Mouse (Mus musculus): ENCODE measurements at regions not wholly inside any gene's neighbourhood (a gene's known extent, or its start where the extent isn't known, plus 50 kb on each side); places are given as distances from the start of the nearest gene placed in this dataset.

DNA sequence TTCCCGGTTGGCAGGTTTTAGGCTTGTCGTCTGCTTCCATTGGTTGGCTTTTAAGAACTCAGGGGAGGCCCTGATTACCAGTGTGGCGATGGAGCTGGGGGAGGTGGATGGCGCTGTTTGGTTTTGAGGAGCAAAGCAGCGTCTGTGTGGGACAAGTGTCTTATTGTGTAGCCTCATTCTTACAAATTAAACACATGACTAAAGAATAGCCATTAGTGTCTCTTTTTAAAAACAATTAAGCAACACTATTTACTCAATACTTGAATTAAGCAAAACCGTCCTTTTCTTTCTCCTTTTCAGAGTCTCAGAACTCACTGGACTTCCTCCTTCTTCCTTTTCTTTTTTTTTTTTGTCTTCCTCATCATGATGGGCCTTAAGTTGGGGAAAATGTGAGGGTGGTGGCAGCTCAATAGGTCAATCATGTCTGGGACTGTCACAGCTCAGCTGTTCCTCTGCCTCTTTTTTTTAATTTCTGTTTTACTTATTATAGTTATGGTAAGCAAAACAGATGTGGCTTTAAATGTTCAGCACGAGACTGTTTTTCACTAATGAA lies 89.1 kb downstream of the Kcnrg start:
- no peak for DNase-seq (ENCODE audit: low spot score)

DNA sequence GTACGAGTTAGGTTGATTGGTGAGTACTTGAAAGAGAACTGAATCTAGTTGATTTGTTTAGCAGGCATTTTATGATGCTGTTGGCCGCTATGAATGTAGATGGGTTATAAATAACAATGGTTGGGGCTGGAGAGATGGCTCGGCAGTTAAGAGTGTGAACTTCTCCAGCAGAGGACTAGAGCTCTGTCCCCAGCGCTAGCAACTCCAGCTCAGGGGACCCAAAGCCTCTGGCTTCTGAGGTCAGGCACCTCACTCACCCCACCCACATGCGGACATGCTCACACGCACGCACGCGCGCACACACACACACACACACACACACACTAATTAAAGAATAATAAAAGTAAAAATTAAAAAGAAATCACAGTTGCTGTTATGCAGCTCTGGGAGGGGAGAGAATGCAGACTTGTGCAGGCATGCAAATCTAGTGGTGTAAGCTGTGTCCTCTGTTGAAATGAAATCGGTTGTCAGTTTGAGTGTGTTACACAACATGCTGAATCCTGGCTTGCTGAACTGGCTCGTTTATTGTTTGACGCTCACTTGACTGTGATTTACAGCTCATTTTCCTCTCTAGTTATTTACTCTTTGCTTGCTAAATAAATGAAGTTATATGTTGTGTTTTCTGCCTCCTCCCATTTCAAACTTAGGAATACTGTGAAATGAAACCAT lies 89.8 kb downstream of the Kcnrg start:
- no peak for DNase-seq (ENCODE audit: low spot score)

DNA sequence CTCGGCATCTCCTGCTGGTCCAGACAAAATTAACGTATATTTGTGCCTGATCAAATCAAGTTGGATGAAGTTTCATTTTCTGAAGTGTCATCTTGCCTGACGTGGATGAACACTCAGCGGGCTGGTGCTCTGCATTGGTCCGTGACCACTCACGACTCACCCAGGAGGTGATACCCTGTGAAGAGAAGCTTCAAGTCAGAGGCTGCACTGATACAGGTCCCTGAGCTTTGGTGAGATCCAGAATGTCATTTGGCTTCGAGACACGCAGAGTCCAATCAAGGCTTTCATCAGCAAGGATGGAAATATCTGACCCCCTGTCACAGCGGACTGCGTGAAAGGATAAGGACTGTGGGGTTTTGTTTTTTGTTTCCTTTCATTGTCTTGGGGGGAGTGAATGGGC lies 90.4 kb downstream of the Kcnrg start:
- no peak for DNase-seq (ENCODE audit: low spot score)

DNA sequence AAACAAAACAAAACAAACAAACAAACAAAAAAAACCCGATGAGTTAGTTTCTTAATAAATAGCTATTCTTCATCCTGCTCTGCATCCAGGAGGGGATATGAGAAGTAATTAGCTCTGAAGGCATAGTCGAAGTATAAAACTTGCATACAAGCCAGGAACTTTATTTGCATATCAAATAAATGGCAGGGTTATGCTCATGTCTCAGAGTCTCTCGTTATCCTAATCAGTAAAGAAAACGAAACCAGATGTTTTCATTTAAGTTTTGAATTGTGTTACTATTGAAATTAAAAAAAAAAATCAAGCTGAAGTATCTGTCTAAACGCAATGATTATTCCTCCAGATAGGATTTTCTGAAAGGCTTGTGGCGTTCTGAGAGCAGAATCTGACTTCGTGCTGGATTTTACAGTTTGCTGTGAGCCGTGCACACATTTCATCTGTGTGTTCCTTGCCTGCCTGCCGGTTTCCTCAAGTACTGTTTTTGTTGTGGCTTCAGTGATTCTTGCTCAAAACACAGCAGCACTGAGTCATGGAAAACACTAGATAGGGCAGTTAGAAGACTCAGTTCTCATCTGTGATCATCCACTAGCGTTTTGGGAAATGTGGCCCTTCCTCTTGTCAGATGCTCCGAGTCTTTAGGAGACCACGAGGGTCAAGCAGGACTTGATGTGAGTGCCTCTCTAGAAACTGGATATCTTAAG lies 91.2 kb downstream of the Kcnrg start:
- no peak for DNase-seq (ENCODE audit: low spot score)

DNA sequence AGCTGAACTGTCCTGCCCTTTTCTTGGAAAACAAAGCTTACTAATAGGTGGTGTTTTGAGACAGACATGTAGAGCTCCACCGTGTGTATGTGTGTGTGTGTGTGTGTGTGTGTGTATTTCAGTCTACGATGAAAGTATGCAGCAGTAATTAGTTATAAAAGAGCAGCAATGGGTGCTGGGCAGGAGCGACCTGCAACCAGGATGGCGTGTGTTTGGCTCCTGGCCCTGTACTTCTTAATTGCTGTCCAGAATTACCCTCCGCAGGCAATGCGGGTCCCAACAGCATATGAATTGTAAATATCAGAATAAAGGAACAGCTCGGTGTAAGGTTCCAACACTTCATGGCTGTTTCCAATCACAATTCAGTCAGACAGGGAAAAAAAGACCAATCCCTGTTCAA lies 92.4 kb downstream of the Kcnrg start:
- no peak for DNase-seq (ENCODE audit: low spot score)

DNA sequence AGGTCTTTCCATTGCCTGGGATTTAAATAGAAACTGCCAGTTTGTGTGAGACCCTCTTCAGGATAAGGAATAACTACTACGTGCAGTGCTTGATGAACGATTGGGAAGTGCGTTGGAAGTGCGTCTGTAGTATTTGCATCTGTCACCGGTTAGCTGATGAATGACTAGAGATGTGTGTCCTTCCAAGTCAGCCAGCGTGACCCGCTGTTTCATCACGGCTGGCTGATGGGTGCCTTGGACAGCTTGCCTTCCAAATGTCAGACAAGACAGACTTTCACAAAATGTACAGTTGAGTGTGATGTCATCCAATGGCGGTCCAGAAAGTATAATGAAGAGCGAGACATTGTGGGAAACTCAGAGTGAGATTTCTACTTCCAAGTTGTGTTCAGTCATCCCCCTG lies 93.9 kb downstream of the Kcnrg start:
- no peak for DNase-seq (ENCODE audit: low spot score)

DNA sequence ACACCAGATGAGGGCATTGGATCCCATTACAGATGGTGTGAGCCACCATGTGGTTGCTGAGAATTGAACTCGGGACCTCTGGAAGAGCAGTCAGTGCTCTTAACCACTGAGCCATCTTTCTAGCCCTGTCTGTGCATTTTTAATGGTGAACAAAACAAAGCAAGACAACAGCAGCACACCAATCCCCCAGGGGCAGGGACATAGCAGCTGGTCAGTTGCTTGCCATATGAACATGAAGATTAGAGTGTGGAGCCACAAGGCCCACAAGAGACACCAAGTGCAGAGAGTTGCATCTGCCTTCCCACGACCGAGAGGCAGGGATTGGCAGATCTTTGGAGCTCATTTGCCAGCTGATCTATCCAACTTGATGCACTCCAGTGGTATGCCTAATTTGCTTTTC lies 96.7 kb downstream of the Kcnrg start:
- no peak for DNase-seq (ENCODE audit: low spot score)

DNA sequence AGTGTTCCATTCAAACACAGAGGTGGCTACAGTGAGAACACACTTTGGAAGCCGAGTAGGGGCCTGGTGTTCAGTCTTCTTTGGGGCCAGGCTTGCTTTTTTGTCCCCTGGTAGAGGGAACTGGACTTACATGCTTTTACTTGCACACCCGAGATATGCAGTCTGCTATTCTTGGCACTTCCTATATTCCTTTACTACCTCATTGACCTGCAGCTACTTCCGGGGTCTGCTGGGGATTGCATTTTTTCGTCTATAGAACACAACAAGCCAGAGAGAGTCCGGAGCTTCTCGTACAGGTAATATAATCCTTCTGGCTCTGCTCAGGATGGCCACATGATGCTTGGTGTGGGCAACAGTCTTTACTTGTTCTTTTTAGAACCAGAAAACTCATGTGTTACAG lies 99.7 kb downstream of the Kcnrg start:
- DNase-seq (ENCODE audit: low spot score) = no peak

DNA sequence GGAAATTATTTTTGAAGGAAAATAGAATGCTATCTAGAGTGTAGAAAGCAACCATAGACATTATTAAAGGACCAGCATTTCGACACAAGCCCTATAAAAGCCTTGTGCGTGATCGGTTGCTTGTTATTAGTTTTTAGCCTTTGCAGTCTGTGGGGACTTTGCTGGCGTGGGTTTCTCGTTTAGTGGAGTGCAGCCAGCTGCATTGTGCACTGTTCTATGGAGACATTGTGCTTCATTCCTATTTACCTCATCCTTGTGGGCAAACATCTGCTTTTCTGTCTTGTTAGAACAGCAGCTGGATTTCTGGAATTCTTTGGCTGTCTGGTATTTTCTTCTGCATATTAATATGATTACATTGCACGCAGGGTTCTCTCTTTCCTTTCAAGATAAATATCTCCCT lies 101.1 kb downstream of the Kcnrg start:
- DNase-seq (ENCODE audit: low spot score) = no peak

DNA sequence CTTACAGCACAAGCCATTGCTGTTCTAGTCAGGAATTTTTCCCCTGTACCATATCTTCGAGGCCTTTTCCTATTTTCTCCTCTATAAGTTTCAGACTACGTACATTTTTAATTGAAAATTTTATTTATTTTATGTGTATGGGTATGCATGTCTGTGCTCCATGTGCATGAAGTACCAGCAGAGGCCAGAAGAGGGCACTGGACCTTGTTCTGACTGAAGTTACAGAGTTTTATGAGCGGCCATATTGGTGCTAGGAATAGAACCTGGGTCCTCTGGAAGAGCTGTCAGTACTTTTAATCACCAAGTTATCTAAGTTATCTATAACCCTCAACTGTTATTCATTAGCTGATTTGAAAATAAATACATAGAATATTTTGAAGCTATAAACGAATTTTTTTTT lies 108.5 kb downstream of the Kcnrg start:
- no peak for DNase-seq (ENCODE audit: low spot score)

DNA sequence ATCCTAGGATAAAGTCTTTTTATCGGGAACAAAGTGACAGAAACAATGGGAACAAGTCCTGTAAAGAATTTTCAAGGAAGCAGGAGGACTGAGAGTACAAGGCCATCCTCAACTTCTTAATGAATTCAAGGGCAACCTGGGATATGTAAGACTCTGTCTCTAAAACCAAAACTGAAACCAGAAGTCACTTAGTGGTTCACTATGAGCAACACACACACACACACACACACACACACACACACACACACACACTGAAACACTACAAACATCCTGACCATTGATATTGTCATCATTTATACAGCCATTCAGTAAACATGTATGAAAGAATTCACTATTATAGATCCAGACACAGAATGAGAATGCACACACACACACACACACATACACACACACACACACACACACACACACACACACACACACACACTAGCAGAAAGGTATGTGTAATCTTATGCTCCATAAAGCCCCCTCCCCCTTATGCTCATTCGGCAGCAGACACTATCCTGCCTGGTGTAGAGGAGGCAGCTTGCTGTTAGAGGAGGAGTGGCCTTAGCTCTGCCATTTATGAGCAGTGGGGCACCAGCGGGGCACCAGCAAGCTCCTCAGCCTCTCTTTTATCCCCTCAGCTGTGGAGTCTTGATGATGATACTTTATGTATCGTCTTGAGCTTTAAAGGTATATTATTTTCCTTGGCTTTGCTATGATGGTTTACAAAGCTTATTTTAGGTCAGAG lies 111.3 kb downstream of the Kcnrg start:
- no peak for DNase-seq (ENCODE audit: low spot score)

DNA sequence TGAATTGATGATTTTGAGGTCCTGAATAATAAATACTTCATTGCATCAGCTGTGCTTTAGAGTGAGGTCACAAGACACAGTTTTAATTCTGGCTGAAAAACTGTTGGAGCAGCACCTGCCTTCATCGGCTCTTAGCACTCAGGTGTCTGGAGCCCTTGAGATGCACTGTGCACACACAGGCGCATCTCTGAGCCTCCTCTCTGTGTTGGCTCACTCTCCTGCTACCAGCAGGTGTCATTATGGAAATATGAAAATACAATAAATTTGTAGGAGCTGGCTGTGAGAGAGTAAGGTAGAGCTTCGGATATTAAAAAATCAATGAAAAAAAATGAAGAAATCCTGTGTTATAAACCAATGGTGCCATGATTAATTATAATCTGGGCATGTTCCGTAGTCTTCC lies 114.0 kb downstream of the Kcnrg start:
- no peak for DNase-seq (ENCODE audit: low spot score)

DNA sequence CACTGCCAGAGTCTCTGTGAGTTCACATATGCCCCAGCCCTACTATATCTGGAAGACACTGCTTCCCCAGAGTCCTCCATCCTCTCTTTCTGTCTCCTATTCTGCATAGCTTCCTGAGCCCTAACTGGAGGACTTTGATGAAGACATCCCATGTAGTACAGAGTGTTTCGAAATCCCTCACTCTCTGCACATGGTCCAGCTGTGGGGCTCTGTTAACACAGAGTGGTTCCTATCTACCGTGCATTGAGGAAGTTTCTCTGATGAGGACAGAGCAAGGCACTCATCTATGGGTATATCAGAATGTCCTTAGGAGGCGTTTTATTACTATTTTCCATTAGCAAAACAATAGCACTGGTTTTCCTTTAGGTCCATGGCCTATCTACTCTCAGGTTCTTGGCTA lies 117.7 kb downstream of the Kcnrg start:
- no peak for DNase-seq (ENCODE audit: low spot score)

DNA sequence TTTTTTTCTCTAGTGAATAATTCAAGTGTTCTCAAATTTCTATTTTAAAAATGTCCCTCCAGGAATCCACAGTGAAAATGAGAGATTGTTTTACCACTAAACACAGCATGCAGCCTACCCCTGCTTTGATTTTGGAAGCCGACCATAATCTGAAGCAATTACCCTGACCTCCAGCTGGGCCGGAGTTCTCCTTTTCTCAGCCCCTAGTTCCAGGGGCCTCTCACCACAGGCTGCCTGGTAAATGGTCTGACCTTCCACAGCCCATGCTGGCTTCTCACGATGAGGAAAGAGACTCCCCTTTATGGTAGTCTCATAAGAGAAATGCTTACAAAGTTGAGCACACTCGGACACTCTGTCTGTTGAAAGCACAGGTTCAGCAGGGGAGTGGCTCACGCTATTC lies 121.3 kb downstream of the Kcnrg start:
- DNase-seq (ENCODE audit: low spot score) = no peak

DNA sequence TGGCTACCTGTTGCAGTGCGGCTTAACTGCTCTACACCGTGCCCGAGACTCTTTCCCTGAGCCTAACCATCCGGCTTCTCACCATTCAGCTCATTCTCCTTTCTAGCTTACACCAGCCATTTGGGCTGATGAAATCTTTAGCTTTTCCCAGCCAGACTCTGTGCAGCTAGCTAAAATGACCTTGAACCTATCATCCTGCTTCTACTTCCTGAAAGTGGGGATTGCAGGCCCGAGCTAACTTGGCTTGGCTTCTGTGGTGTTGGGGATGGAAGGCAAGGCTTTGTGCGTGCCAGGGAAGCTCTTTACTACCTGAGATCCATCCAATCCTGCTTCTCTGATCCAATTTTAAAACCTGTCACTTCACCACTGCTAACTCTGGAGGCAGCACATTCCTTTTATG lies 128.3 kb downstream of the Kcnrg start:
- DNase-seq (ENCODE audit: low spot score) = no peak

DNA sequence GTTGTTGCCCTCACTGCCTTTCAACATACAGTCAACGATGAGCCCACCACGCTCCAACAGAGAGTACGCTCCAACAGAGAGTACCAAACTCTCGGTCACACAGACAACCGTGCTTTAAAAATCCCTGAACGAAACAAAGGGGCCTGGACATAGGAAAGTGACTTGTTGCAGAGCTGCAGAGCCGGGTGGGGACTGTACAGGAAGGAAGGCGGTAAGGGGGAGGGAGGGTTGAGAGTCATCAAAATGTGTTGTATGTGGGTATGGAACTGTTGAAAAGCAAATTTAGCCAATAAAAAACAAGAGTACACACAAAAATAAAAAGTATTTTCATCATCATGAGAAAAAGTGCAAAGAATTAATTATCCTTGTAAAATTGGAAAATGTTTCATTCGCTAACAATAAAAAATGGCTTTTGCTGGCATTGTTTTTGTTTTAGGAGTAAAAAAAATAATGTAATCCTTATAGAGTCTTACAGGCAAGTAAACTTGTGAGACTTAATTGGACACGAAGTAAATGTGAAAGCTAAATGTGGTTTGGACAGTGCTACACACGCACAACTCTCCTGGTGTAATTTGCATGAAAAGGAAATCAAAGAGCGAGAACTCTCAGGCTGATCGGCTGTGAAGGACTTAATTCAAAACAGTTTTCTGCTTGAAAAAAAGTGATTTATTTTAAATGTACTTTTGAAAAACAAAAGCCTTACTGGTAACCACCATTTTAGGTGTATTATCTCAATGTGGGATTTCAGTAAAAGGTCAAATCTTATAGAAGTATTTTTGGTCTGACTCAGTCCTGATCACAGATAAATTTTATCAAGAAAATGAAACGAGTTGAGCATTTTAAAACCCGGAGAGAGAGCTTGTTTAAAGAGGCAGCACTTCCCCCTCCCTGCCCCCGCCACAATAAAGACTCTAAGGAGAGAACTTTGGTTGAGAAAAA lies 129.4 kb downstream of the Kcnrg start:
- no peak for DNase-seq (ENCODE audit: low spot score)

DNA sequence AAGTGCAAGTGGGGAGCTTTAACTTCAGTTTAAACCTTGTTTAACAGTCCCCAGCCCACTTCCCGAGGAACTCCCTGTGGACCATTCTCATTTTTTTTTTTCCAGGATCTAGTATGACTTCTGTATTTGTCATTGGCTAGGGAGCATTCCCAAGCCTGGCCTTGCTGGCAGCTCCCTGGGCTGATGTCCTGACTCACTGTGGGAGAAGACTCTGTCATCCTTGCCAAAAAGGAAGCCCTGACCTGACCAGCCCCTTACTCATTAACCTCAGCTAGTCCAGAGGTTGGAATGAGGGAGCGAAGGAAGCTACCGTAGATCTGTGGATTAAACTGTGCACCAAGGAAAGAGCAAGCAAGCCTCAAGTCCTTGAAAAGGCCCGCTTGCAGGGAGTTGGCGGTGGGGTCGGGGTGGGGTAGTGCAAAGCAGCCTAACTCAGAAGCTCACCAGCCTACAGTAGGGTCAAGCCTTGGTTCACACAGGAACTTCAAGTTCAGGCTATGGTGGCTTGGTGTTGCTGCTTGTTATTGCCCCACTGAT lies 130.3 kb downstream of the Kcnrg start:
- DNase-seq (ENCODE audit: low spot score) = no peak

DNA sequence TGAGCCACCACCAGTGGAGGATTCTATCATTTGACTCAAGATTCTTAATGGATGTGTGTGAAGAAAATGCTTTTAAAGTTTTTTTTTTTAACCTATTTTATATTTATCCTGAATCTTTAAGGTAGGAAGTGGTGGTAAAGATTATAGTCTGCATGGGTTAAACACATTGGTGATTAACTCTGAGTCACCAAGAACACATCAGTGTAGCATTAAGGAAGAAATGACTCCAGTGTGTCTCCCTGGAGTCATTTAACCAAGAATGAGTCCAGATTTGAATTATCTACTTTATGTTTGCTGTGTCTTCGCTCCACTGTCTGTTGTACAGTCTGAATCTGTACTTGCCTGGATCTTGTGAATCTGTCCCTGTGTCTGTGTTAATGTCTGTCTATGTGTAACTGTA lies 132.2 kb downstream of the Kcnrg start:
- no peak for DNase-seq (ENCODE audit: low spot score)

DNA sequence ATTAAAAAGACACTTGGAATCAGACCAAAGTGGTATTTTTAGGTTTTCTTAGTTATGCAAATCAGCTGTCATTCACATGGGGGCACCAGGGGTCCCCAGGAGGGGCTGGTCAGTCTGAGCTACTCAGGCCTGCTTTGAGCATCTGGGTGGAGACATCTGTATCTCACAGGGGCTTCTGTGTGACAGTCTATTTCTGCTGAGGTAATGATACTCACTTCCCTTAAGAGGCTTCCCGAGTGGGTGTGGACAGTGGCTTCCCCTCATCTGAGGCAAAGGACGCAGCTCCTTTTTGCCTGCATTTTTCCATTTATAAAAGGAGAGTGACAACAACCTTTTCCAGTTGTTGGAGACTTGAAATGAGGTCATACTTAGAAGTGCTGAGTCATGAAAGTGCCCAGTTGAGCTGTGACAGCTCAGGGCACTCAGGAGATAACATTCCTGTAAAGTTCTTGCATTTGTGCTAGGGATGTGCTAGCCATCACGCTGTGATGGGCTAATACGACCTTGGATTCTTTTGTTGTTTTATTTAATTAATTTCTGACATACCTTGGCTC lies 136.7 kb downstream of the Kcnrg start:
- DNase-seq (ENCODE audit: low spot score) = peak; percentile 16

DNA sequence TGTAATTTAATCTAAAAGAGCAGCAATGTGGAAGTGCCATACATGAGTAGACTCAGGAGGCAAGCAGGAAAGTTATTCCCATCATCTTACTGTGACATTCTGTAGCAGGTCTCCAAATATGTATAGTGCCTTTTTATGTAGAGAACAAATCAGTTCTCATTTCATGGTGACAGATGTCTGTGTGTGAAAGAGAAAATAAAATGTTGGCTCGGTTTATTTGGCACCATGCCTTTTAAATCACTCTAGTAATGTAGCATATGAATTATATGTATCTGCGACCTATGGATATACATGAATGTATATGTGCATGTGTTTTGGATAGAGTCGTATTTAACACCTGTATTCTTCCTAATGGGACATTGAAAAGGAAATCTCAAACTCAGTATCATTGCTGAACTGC lies 146.2 kb downstream of the Kcnrg start:
- DNase-seq (ENCODE audit: low spot score) = no peak

DNA sequence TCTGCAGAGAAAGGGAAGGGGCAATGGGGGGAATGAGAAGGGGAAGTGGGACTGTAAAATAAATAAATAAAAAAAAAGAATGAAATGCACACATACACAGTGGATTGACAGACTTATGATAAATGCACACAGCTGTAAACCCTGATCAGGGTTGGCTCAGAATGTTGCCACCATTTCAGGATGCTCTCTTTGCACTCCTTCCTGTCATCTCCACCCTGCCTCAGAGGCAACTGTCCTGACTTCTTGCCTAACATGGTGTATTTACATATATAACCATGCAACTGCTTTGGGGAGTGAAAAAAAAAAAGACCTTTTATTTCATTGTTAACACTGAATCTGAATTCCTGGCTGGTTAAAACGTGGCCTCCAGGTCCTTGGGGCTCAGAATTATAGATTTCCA lies 149.4 kb downstream of the Kcnrg start:
- no peak for DNase-seq (ENCODE audit: low spot score)
